Mouse (Mus musculus) R1 (cell line): ENCODE data around the gene Aurkc.

ENCODE experiments used
- DNase-seq: peaks from one replicate; pipeline ENCODE4 v3.0.0-alpha.2; 2018; ENCODE audit warnings: low read depth, low spot score

The Aurkc gene

GRCm38 (mm10) chr7:6995251-6995650, at the start of gene Aurkc:
Gene Aurkc, plus strand, starts transcription at chr7:6995300.
- DNase-seq = peak; percentile 74

GRCm38 (mm10) chr7:6948061-6948460, 47.0 kb upstream of the Aurkc start:
- peak; percentile 27 for DNase-seq

GRCm38 (mm10) chr7:6956576-6956975, 38.5 kb upstream of the Aurkc start:
- DNase-seq = no peak

GRCm38 (mm10) chr7:6958574-6958973, 36.5 kb upstream of the Aurkc start:
- peak; percentile 34 for DNase-seq

GRCm38 (mm10) chr7:6973566-6973965, 21.5 kb upstream of the Aurkc start:
- DNase-seq = peak; percentile 81

GRCm38 (mm10) chr7:6976890-6977289, 18.2 kb upstream of the Aurkc start:
- DNase-seq = peak; percentile 61

GRCm38 (mm10) chr7:6998914-6999313, 3.8 kb downstream of the Aurkc start:
- DNase-seq = peak; percentile 71

- peak; percentile 75 for DNase-seq
Observed at GRCm38 (mm10) chr7:7005441-7005840, 10.3 kb downstream of the Aurkc start.

GRCm38 (mm10) chr7:7027445-7027844, 32.3 kb downstream of the Aurkc start:
- DNase-seq = peak; percentile 67

- DNase-seq = peak; percentile 42
Observed at GRCm38 (mm10) chr7:7049659-7050320, 54.7 kb downstream of the Aurkc start.
